Mouse (Mus musculus) heart, embryonic 14.5 days (tissue): ENCODE results near the gene Btn2a2. TPM values are rescaled to one million over a fixed set of nuclear protein-coding genes. Genes with fewer than 3 reads are reported as not detected.
"Not testable (repeated sequence)": the region's sequence is repeated elsewhere in the genome, so short reads cannot be mapped to it uniquely, and the experiment has no call there.

Experiments used
- ATAC-seq: fragments of 200-750 bp; cut with Nextera tagmentation; 2 replicates; pipeline ENCODE4 v1.8.0; 2017; ENCODE audit warnings: low read depth, moderate TSS enrichment; ENCODE audit not compliant: insufficient number of reproducible peaks, insufficient read depth, low FRiP score
- H3K27ac ChIP-seq, 2 experiments: fragments of 200-500 bp in 1 of 2; fragments of 300-500 bp in 1 of 2; sonication (generic) in 1 of 2; replicated peaks in 1 of 2; 2 replicates each; pipeline ENCODE4 v1.5.1; 2012 to 2014; ENCODE audit warnings: low read depth in 2 of 2, low read length in 2 of 2, control low read depth in 1 of 2, mild to moderate bottlenecking in 1 of 2, mixed read lengths in 1 of 2; ENCODE audit not compliant: control insufficient read depth in 1 of 2, insufficient read depth in 1 of 2
- H3K27me3 ChIP-seq: fragments of 300-500 bp; sonication (generic); 2 replicates; pipeline ENCODE4 v1.6.1; 2014; ENCODE audit warnings: mild to moderate bottlenecking, low read length, control low read depth; ENCODE audit not compliant: control insufficient read depth, insufficient read depth
- H3K36me3 ChIP-seq: fragments of 300-500 bp; sonication (generic); 2 replicates; pipeline ENCODE4 v1.6.1; 2014; ENCODE audit warnings: mild to moderate bottlenecking, control low read depth, low read length, mixed read lengths; ENCODE audit not compliant: control insufficient read depth, insufficient read depth
- H3K4me1 ChIP-seq, 2 experiments: fragments of 200-500 bp in 1 of 2; fragments of 300-500 bp in 1 of 2; sonication (generic) in 1 of 2; 2 replicates each; pipeline ENCODE4 v1.6.1; 2012 to 2014; ENCODE audit warnings: low read length in 2 of 2, control low read depth in 1 of 2, mixed read lengths in 1 of 2; ENCODE audit not compliant: control insufficient read depth in 2 of 2, insufficient read depth in 2 of 2
- H3K4me2 ChIP-seq: fragments of 300-500 bp; sonication (generic); 2 replicates; pipeline ENCODE4 v1.6.1; 2014; ENCODE audit warnings: mild to moderate bottlenecking, low read length
- H3K4me3 ChIP-seq, 2 experiments: fragments of 200-500 bp in 1 of 2; fragments of 300-500 bp in 1 of 2; sonication (generic) in 1 of 2; 2 replicates each; pipeline ENCODE4 v1.5.1; 2012 to 2014; ENCODE audit warnings: low read length in 2 of 2, mild to moderate bottlenecking in 2 of 2, control low read depth in 1 of 2, low read depth in 1 of 2, moderate library complexity in 1 of 2; ENCODE audit not compliant: control insufficient read depth in 1 of 2, insufficient read depth in 1 of 2
- H3K9ac ChIP-seq: fragments of 300-500 bp; sonication (generic); 2 replicates; pipeline ENCODE4 v1.6.1; 2014; ENCODE audit warnings: mild to moderate bottlenecking, low read length
- H3K9me3 ChIP-seq: fragments of 300-500 bp; sonication (generic); 2 replicates; pipeline ENCODE4 v1.6.1; 2016; ENCODE audit warnings: low read length, control low read depth; ENCODE audit not compliant: control insufficient read depth
- WGBS: fragments of 180-500 bp; shearing (Covaris S2); extraction: QIAGEN DNeasy Blood & Tissue Kit; methylation state at CpG from one replicate; pipeline ENCODE4 v1.1.7; 2014; 5-methylcytosine and 5-hydroxymethylcytosine counted together
- polyA plus RNA-seq: library from polyadenylated mRNA; unstranded; fragments of >200 nt; fragmentation: Nextera tagmentation; extraction: Ambion mirVana; gene quantifications from 2 replicates; pipeline ENCODE4 v1.2.1, GENCODE M21; 2014

Gene Btn2a2
- polyA plus RNA-seq: 0.40 and 0.43 TPM in 2 replicates

- peaks cover 6% of the 10 kb centered on the region; the same call in 1 of the 2 replicates for H3K27me3 ChIP-seq
- no peaks in the 10 kb centered on the region for H3K36me3 ChIP-seq
- peak; percentile 87 for ATAC-seq
- peaks cover 4 to 10% of the 10 kb centered on the region in 2 experiments; a peak in 3 of 4 replicates for H3K4me1 ChIP-seq
- peak within 1 kb of the TSS; percentile 30 to 41 for H3K4me3 ChIP-seq
- no peak within 1 kb of the TSS for H3K27ac ChIP-seq
- H3K4me2 ChIP-seq: peak within 1 kb of the TSS; percentile 75
- WGBS: 3% methylated on average over 13 of the region's 14 CpGs
- no peaks in the 10 kb centered on the region for H3K9me3 ChIP-seq
- peak within 1 kb of the TSS; percentile 34; the same call in 1 of the 2 replicates for H3K9ac ChIP-seq
Observed at GRCm38 (mm10) chr13:23488400-23489322, at the start of gene Btn2a2. Gene Btn2a2, minus strand, starts transcription at chr13:23488857.

- ATAC-seq: no peak
- Histone ChIP-seq H3K9me3 (no peaks in the 10 kb centered on the region), H3K4me3 (no peak overlapping the region), H3K27me3 (no peaks in the 10 kb centered on the region), H3K36me3 (no peaks in the 10 kb centered on the region), H3K27ac (no peak overlapping the region), H3K4me1 (peaks cover 0 to 20% of the 10 kb centered on the region in 2 experiments; a peak in 3 of 4 replicates), H3K9ac (no peak overlapping the region), H3K4me2 (no peak overlapping the region)
- 87% methylated on average over 5 of the region's 5 CpGs for WGBS
Observed at GRCm38 (mm10) chr13:23538249-23538648, 49.6 kb upstream of the Btn2a2 start.

DNA sequence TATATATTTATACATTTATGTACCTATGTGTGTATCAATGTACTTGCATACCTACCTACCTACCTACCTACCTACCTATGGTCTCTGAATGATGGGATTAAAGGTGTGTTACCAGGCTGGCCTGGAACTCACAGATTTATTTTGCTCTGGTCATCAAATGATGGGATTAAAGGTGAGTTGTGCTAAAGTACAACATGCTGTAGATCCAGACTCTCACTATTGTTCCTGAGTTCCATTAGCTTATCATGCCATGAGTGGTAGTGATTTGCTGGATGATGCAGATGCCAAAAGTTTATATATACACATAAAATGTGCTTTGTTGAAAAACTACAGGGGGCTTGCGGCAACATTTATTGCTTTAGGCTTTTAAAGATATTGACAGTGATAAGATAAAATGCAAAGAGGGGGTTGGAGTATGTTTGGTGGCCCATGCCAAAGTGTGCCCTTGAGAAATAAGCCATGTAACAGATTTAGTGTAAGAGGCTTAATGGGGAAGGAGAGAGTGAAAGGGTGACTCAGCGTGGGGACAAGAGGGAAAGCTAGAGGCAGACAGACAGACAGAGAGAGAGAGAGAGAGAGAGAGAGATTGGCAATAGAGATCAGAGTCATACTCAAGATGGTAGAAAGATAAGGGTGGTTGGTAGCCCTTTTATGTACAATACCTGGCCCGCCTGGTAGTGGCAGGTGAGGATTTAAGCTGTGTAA lies 48.5 kb upstream of the Btn2a2 start:
- WGBS: 80% methylated on average over 3 of the region's 3 CpGs
- Histone ChIP-seq H3K9me3 (no peaks in the 10 kb centered on the region), H3K4me3 (peak overlapping the region in 1 of 2 experiments; percentile 48; a peak in 2 of 4 replicates), H3K27ac (no peak overlapping the region), H3K4me2 (peak overlapping the region; percentile 71), H3K27me3 (no peaks in the 10 kb centered on the region), H3K9ac (peak overlapping the region; percentile 78; the same call in 1 of the 2 replicates), H3K36me3 (no peaks in the 10 kb centered on the region), H3K4me1 (peaks cover 5 to 28% of the 10 kb centered on the region in 2 experiments)
- no peak for ATAC-seq

DNA sequence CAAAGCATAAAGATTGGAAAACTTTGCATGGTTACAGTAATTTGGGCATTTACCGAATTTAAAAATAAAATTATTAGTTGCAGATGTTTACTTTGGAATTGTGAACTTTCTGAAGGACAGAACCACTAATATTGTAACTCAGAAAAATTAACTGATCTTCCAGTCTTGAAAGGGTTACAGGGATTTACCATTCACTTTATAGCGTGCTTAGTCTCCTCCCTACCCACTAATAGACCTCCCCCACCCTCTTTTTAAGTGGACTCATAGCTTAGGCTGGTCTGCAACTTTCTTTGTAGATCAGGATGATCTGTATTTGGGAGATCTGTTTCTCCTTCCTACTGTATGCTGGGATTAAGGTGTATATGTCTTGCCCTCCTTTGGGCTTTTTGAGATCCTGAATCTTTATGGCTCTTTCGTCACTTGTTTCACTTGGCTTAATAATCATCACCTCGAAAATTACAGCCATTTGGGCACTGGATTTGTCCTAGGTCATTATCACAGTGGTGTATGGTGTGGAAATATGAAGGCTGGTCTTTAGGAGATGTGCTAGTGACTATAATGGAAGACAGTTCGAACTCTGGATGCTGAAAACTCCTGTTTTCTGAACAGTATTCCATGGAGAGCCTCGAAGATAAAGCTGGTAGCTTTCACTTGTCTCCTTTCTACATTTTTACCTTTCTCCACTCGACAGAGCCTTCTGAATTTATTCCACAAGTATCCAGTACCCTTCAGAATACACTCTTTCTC lies 47.6 kb upstream of the Btn2a2 start:
- WGBS: 23% methylated on average over 7 of the region's 7 CpGs
- no peaks in the 10 kb centered on the region for H3K27me3 ChIP-seq
- H3K9me3 ChIP-seq: no peaks in the 10 kb centered on the region
- no peaks in the 10 kb centered on the region for H3K36me3 ChIP-seq
- no peak for ATAC-seq
- H3K9ac ChIP-seq: peak overlapping the region; percentile 78
- H3K27ac ChIP-seq: peak overlapping the region in 1 of 2 experiments; percentile 77; a peak in 1 of 4 replicates
- H3K4me3 ChIP-seq: peak overlapping the region; percentile 8 to 48; a peak in 3 of 4 replicates
- peaks cover 5 to 30% of the 10 kb centered on the region in 2 experiments for H3K4me1 ChIP-seq
- H3K4me2 ChIP-seq: peak overlapping the region; percentile 71

DNA sequence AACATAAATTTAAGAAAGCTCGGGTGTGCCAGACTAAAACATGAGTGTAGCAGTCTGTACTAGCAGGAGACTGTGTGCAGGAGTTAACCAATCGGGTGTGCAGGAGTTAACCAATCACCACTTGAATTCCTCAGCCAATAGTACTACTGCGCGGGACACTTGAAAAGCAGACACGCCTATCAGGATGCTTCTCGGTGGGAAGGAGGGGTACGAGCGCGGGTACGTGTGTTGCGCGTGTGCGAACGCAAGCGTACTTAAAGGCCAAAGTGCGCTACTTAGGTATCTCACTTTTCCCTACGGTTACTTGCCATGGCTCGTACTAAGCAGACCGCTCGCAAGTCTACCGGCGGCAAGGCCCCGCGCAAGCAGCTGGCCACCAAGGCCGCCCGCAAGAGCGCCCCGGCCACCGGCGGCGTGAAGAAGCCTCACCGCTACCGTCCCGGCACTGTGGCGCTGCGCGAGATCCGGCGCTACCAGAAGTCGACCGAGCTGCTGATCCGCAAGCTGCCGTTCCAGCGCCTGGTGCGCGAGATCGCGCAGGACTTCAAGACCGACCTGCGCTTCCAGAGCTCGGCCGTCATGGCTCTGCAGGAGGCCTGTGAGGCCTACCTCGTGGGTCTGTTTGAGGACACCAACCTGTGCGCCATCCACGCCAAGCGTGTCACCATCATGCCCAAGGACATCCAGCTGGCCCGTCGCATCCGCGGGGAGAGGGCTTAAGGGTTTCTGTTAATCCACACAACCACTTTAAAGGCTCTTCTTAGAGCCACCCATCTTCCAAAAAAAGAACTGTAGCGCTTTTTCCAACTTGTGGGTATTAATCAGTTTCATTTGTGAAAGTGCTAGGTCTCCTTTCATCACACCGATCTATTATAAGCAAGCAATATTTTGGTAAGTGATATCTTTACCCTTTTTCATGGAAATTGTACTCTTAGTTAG lies 46.7 kb upstream of the Btn2a2 start, which contains the start of gene Hist1h3g:
TSS of gene Hist1h3g (plus strand) at position 286 of the 939 bp plus-strand sequence.
- Histone ChIP-seq H3K9ac (peak within 1 kb of the TSS; percentile 78), H3K27ac (peak within 1 kb of the TSS; percentile 68 to 95), H3K4me2 (peak within 1 kb of the TSS; percentile 71), H3K4me3 (peak within 1 kb of the TSS; percentile 48 to 51), H3K4me1 (peaks cover 5 to 30% of the 10 kb centered on the region in 2 experiments)
- under 1% methylated on average over 37 of the region's 62 CpGs for WGBS
- not testable (repeated sequence) for H3K27me3 ChIP-seq, H3K9me3 ChIP-seq, H3K36me3 ChIP-seq
- ATAC-seq: peak; percentile 85

- ATAC-seq: no peak
Observed at GRCm38 (mm10) chr13:23534368-23535131, 45.9 kb upstream of the Btn2a2 start.

More at GRCm38 (mm10) chr13:23534368-23535131, 45.9 kb upstream of the Btn2a2 start:
- H3K4me1 ChIP-seq: peaks cover 5 to 30% of the 10 kb centered on the region in 2 experiments
- peak overlapping the region; percentile 71 for H3K9ac ChIP-seq
- H3K4me3 ChIP-seq: peak overlapping the region; percentile 24 to 48; a peak in 3 of 4 replicates
- H3K27me3 ChIP-seq: no peaks in the 10 kb centered on the region
- no peaks in the 10 kb centered on the region for H3K9me3 ChIP-seq
- H3K4me2 ChIP-seq: peak overlapping the region; percentile 71
- WGBS: 1% methylated on average over 15 of the region's 15 CpGs
- H3K36me3 ChIP-seq: no peaks in the 10 kb centered on the region
- peak overlapping the region; percentile 68 to 95 for H3K27ac ChIP-seq
